Mouse (Mus musculus) ES-Bruce4 (cell line): Measurements from ENCODE around the gene Atp5g2.

Source experiments
- CTCF ChIP-seq: IDR thresholded peaks from one replicate; pipeline ENCODE4 v1.8.1; 2011; ENCODE audit warnings: low read depth, low read length
- POLR2A ChIP-seq: IDR thresholded peaks from one replicate; pipeline ENCODE4 v1.8.1; 2011; ENCODE audit warnings: low read length; ENCODE audit not compliant: insufficient read depth

- TF ChIP-seq CTCF: no peak
- TF ChIP-seq POLR2A: no peak
Observed at GRCm38 (mm10) chr15:102704806-102705205, 32.7 kb upstream of the Atp5g2 start.
